Mouse (Mus musculus): Measurements from ENCODE around the gene Glce. TPM values are rescaled to one million over a fixed set of nuclear protein-coding genes. Genes with fewer than 3 reads are reported as not detected.

Gene Glce
- polyA plus RNA-seq (2015; fragmentation: Nextera tagmentation; extraction: Ambion mirVana): 20.6 and 21.7 TPM in 2 replicates

GRCm38 (mm10) chr9:62122508-62123215 is at the start of gene Glce:
Glce (minus strand) TSS chr9:62122655.
- Histone ChIP-seq H3K27ac (ENCODE audit: low read length) (peak within 1 kb of the TSS; percentile 93), H3K4me3 (ENCODE audit: low read length) (peak within 1 kb of the TSS; percentile 88), H3K4me1 (ENCODE audit: insufficient read depth, low read length) (peaks cover 12% of the 10 kb centered on the region), H3K36me3 (ENCODE audit: insufficient read depth, low read length) (no peaks in the 10 kb centered on the region), H3K27me3 (ENCODE audit: insufficient read depth, low read length) (no peaks in the 10 kb centered on the region), H3K9ac (replicated peaks; ENCODE audit: low read length) (peak within 1 kb of the TSS; percentile 96), H3K9me3 (ENCODE audit: low read length) (no peaks in the 10 kb centered on the region), H3K4me2 (replicated peaks; ENCODE audit: low read depth, low read length) (peak within 1 kb of the TSS; percentile 97)
- under 1% methylated on average over 51 of the region's 51 CpGs for WGBS
- peak; percentile 99 for ATAC-seq (ENCODE audit: low FRiP score, low TSS enrichment)

GRCm38 (mm10) chr9:62172239-62172638 is 49.8 kb upstream of the Glce start:
- no peak overlapping the region for H3K4me2 ChIP-seq (replicated peaks; ENCODE audit: low read depth, low read length)
- no peaks in the 10 kb centered on the region for H3K36me3 ChIP-seq (ENCODE audit: insufficient read depth, low read length)
- WGBS: 72% methylated on average over 3 of the region's 3 CpGs
- no peak for ATAC-seq (ENCODE audit: low FRiP score, low TSS enrichment)
- H3K9ac ChIP-seq (replicated peaks; ENCODE audit: low read length): no peak overlapping the region
- H3K27ac ChIP-seq (ENCODE audit: low read length): no peak overlapping the region
- H3K4me3 ChIP-seq (ENCODE audit: low read length): no peak overlapping the region
- H3K27me3 ChIP-seq (ENCODE audit: insufficient read depth, low read length): no peaks in the 10 kb centered on the region
- H3K4me1 ChIP-seq (ENCODE audit: insufficient read depth, low read length): peaks cover 8% of the 10 kb centered on the region; the same call in 1 of the 2 replicates
- H3K9me3 ChIP-seq (ENCODE audit: low read length): no peaks in the 10 kb centered on the region

GRCm38 (mm10) chr9:62170921-62171320 is 48.5 kb upstream of the Glce start:
- Histone ChIP-seq H3K4me1 (ENCODE audit: insufficient read depth, low read length) (peaks cover 11% of the 10 kb centered on the region; the same call in 1 of the 2 replicates), H3K4me3 (ENCODE audit: low read length) (no peak overlapping the region), H3K9ac (replicated peaks; ENCODE audit: low read length) (no peak overlapping the region), H3K36me3 (ENCODE audit: insufficient read depth, low read length) (no peaks in the 10 kb centered on the region), H3K27ac (ENCODE audit: low read length) (no peak overlapping the region), H3K4me2 (replicated peaks; ENCODE audit: low read depth, low read length) (no peak overlapping the region), H3K9me3 (ENCODE audit: low read length) (no peaks in the 10 kb centered on the region), H3K27me3 (ENCODE audit: insufficient read depth, low read length) (no peaks in the 10 kb centered on the region)
- no peak for ATAC-seq (ENCODE audit: low FRiP score, low TSS enrichment)
- WGBS: 90% methylated on average over 2 of the region's 2 CpGs

- Histone ChIP-seq H3K36me3 (ENCODE audit: insufficient read depth, low read length) (no peaks in the 10 kb centered on the region), H3K27me3 (ENCODE audit: insufficient read depth, low read length) (no peaks in the 10 kb centered on the region), H3K4me2 (replicated peaks; ENCODE audit: low read depth, low read length) (no peak overlapping the region), H3K4me3 (ENCODE audit: low read length) (no peak overlapping the region), H3K9me3 (ENCODE audit: low read length) (no peaks in the 10 kb centered on the region), H3K9ac (replicated peaks; ENCODE audit: low read length) (no peak overlapping the region), H3K27ac (ENCODE audit: low read length) (no peak overlapping the region), H3K4me1 (ENCODE audit: insufficient read depth, low read length) (peaks cover 3% of the 10 kb centered on the region; the same call in 1 of the 2 replicates)
- 55% methylated on average over 5 of the region's 5 CpGs for WGBS
- no peak for ATAC-seq (ENCODE audit: low FRiP score, low TSS enrichment)
Measured at GRCm38 (mm10) chr9:62166621-62167020, 44.2 kb upstream of the Glce start.

- no peaks in the 10 kb centered on the region for H3K9me3 ChIP-seq (ENCODE audit: low read length)
- H3K9ac ChIP-seq (replicated peaks; ENCODE audit: low read length): no peak overlapping the region
- no peak overlapping the region for H3K27ac ChIP-seq (ENCODE audit: low read length)
- no peaks in the 10 kb centered on the region for H3K27me3 ChIP-seq (ENCODE audit: insufficient read depth, low read length)
- WGBS: 36% methylated on average over 4 of the region's 4 CpGs
- H3K36me3 ChIP-seq (ENCODE audit: insufficient read depth, low read length): no peaks in the 10 kb centered on the region
- H3K4me3 ChIP-seq (ENCODE audit: low read length): no peak overlapping the region
- ATAC-seq (ENCODE audit: low FRiP score, low TSS enrichment): no peak
- H3K4me1 ChIP-seq (ENCODE audit: insufficient read depth, low read length): peaks cover 3% of the 10 kb centered on the region; the same call in 1 of the 2 replicates
- H3K4me2 ChIP-seq (replicated peaks; ENCODE audit: low read depth, low read length): no peak overlapping the region
Measured at GRCm38 (mm10) chr9:62166186-62166585, 43.7 kb upstream of the Glce start.

GRCm38 (mm10) chr9:62162889-62163291 is 40.4 kb upstream of the Glce start:
- Histone ChIP-seq H3K27ac (ENCODE audit: low read length) (no peak overlapping the region), H3K4me3 (ENCODE audit: low read length) (no peak overlapping the region), H3K36me3 (ENCODE audit: insufficient read depth, low read length) (no peaks in the 10 kb centered on the region), H3K27me3 (ENCODE audit: insufficient read depth, low read length) (no peaks in the 10 kb centered on the region), H3K4me1 (ENCODE audit: insufficient read depth, low read length) (peaks cover 9% of the 10 kb centered on the region), H3K4me2 (replicated peaks; ENCODE audit: low read depth, low read length) (no peak overlapping the region), H3K9me3 (ENCODE audit: low read length) (no peaks in the 10 kb centered on the region), H3K9ac (replicated peaks; ENCODE audit: low read length) (no peak overlapping the region)
- 33% methylated on average over 4 of the region's 4 CpGs for WGBS
- ATAC-seq (ENCODE audit: low FRiP score, low TSS enrichment): no peak

GRCm38 (mm10) chr9:62160788-62161187 is 38.3 kb upstream of the Glce start:
- Histone ChIP-seq H3K9ac (replicated peaks; ENCODE audit: low read length) (no peak overlapping the region), H3K4me3 (ENCODE audit: low read length) (no peak overlapping the region), H3K9me3 (ENCODE audit: low read length) (no peaks in the 10 kb centered on the region), H3K27ac (ENCODE audit: low read length) (no peak overlapping the region), H3K4me2 (replicated peaks; ENCODE audit: low read depth, low read length) (no peak overlapping the region), H3K27me3 (ENCODE audit: insufficient read depth, low read length) (no peaks in the 10 kb centered on the region), H3K4me1 (ENCODE audit: insufficient read depth, low read length) (peaks cover 6% of the 10 kb centered on the region), H3K36me3 (ENCODE audit: insufficient read depth, low read length) (no peaks in the 10 kb centered on the region)
- 17% methylated on average over 6 of the region's 6 CpGs for WGBS
- ATAC-seq (ENCODE audit: low FRiP score, low TSS enrichment): no peak; the same call in 1 of the 2 replicates

- no peak for ATAC-seq (ENCODE audit: low FRiP score, low TSS enrichment)
- whole genome bisulfite sequencing: 84% methylated on average over 4 of the region's 4 CpGs
- Histone ChIP-seq H3K4me2 (replicated peaks; ENCODE audit: low read depth, low read length) (no peak overlapping the region), H3K4me3 (ENCODE audit: low read length) (no peak overlapping the region), H3K9ac (replicated peaks; ENCODE audit: low read length) (no peak overlapping the region), H3K9me3 (ENCODE audit: low read length) (no peaks in the 10 kb centered on the region), H3K36me3 (ENCODE audit: insufficient read depth, low read length) (no peaks in the 10 kb centered on the region), H3K27me3 (ENCODE audit: insufficient read depth, low read length) (no peaks in the 10 kb centered on the region), H3K4me1 (ENCODE audit: insufficient read depth, low read length) (peaks cover 6% of the 10 kb centered on the region), H3K27ac (ENCODE audit: low read length) (no peak overlapping the region)
Measured at GRCm38 (mm10) chr9:62158746-62159145, 36.3 kb upstream of the Glce start.

- Histone ChIP-seq H3K36me3 (ENCODE audit: insufficient read depth, low read length) (no peaks in the 10 kb centered on the region), H3K9ac (replicated peaks; ENCODE audit: low read length) (no peak overlapping the region), H3K27me3 (ENCODE audit: insufficient read depth, low read length) (no peaks in the 10 kb centered on the region), H3K4me1 (ENCODE audit: insufficient read depth, low read length) (peaks cover 3% of the 10 kb centered on the region), H3K9me3 (ENCODE audit: low read length) (no peaks in the 10 kb centered on the region), H3K4me3 (ENCODE audit: low read length) (no peak overlapping the region), H3K4me2 (replicated peaks; ENCODE audit: low read depth, low read length) (no peak overlapping the region), H3K27ac (ENCODE audit: low read length) (no peak overlapping the region)
- WGBS: 13% methylated on average over 4 of the region's 4 CpGs
- no peak for ATAC-seq (ENCODE audit: low FRiP score, low TSS enrichment)
Measured at GRCm38 (mm10) chr9:62155821-62156220, 33.4 kb upstream of the Glce start.

- Histone ChIP-seq H3K4me1 (ENCODE audit: insufficient read depth, low read length) (no peaks in the 10 kb centered on the region), H3K27me3 (ENCODE audit: insufficient read depth, low read length) (no peaks in the 10 kb centered on the region), H3K27ac (ENCODE audit: low read length) (no peak overlapping the region), H3K9ac (replicated peaks; ENCODE audit: low read length) (no peak overlapping the region), H3K4me3 (ENCODE audit: low read length) (no peak overlapping the region), H3K9me3 (ENCODE audit: low read length) (no peaks in the 10 kb centered on the region), H3K4me2 (replicated peaks; ENCODE audit: low read depth, low read length) (no peak overlapping the region), H3K36me3 (ENCODE audit: insufficient read depth, low read length) (no peaks in the 10 kb centered on the region)
- no peak for ATAC-seq (ENCODE audit: low FRiP score, low TSS enrichment)
- 76% methylated on average over 6 of the region's 6 CpGs for WGBS
Measured at GRCm38 (mm10) chr9:62155400-62155799, 32.9 kb upstream of the Glce start.

Measured in kidney, embryonic 16.5 days (tissue).